Mouse (Mus musculus) cortical plate, adult 2 months (tissue): ENCODE data around the gene Ift88. TPM values are rescaled to one million over a fixed set of nuclear protein-coding genes. Genes with fewer than 3 reads are reported as not detected.

Experiments
- H3K27ac ChIP-seq: fragments of 200-500 bp; 2 replicates; pipeline ENCODE4 v1.5.1; 2012; ENCODE audit warnings: low read length, control low read depth, inconsistent platforms; ENCODE audit not compliant: insufficient read depth
- H3K4me1 ChIP-seq: fragments of 200-500 bp; 2 replicates; pipeline ENCODE4 v1.6.1; 2011; ENCODE audit warnings: low read length; ENCODE audit not compliant: control insufficient read depth, insufficient read depth
- H3K4me3 ChIP-seq: fragments of 200-500 bp; 2 replicates; pipeline ENCODE4 v1.5.1; 2011; ENCODE audit warnings: mild to moderate bottlenecking, low read length, control low read depth; ENCODE audit not compliant: insufficient read depth
- CTCF ChIP-seq: fragments of 200-500 bp; IDR thresholded peaks from 2 replicates; pipeline ENCODE4 v1.5.1; 2011; ENCODE audit warnings: mild to moderate bottlenecking, control low read depth, low read length; ENCODE audit not compliant: insufficient read depth; ENCODE audit errors: extremely low read depth
- POLR2A ChIP-seq: fragments of 200-500 bp; IDR thresholded peaks from 2 replicates; pipeline ENCODE4 v1.6.1; 2011; ENCODE audit warnings: mild to moderate bottlenecking, low read length, control low read depth; ENCODE audit not compliant: insufficient read depth; ENCODE audit errors: extremely low read depth
- polyA plus RNA-seq: library from polyadenylated mRNA; depleted of rRNA; stranded (reverse); fragments of >200 nt; gene quantifications from 2 replicates; pipeline ENCODE4 v1.2.3, GENCODE M21; 2012; rRNA removed

Gene Ift88
- 17.2 and 18.5 TPM in 2 replicates for polyA plus RNA-seq

GRCm38 (mm10) chr14:57423432-57424211, at the start of gene Ift88:
Gene Ift88 (plus strand): TSS chr14:57424062.
- Histone ChIP-seq H3K27ac (peak within 1 kb of the TSS; percentile 93), H3K4me3 (peak within 1 kb of the TSS; percentile 87), H3K4me1 (peaks cover 2% of the 10 kb centered on the region; the same call in 1 of the 2 replicates)
- peak; percentile 89 for TF ChIP-seq POLR2A
- no peak for TF ChIP-seq CTCF

GRCm38 (mm10) chr14:57375205-57375604, 48.7 kb upstream of the Ift88 start:
- Histone ChIP-seq H3K27ac (no peak overlapping the region), H3K4me1 (no peaks in the 10 kb centered on the region), H3K4me3 (no peak overlapping the region)
- TF ChIP-seq POLR2A (no peak), CTCF (no peak)

GRCm38 (mm10) chr14:57376016-57376415, 47.8 kb upstream of the Ift88 start:
- H3K4me3 ChIP-seq, result no peak overlapping the region
- no peak for TF ChIP-seq CTCF
- TF ChIP-seq POLR2A, result no peak
- H3K27ac ChIP-seq, result no peak overlapping the region
- no peaks in the 10 kb centered on the region for H3K4me1 ChIP-seq

- TF ChIP-seq POLR2A, result no peak
- no peak for TF ChIP-seq CTCF
- Histone ChIP-seq H3K27ac (no peak overlapping the region), H3K4me1 (no peaks in the 10 kb centered on the region), H3K4me3 (no peak overlapping the region)
Observed at GRCm38 (mm10) chr14:57376956-57377355, 46.9 kb upstream of the Ift88 start.

- Histone ChIP-seq H3K27ac (no peak overlapping the region), H3K4me1 (no peaks in the 10 kb centered on the region), H3K4me3 (no peak overlapping the region)
- no peak for TF ChIP-seq POLR2A
- TF ChIP-seq CTCF, result no peak
Observed at GRCm38 (mm10) chr14:57377531-57377930, 46.3 kb upstream of the Ift88 start.

GRCm38 (mm10) chr14:57385667-57386066, 38.2 kb upstream of the Ift88 start:
- Histone ChIP-seq H3K27ac (no peak overlapping the region), H3K4me3 (no peak overlapping the region), H3K4me1 (no peaks in the 10 kb centered on the region)
- TF ChIP-seq POLR2A (no peak), CTCF (no peak)

- no peaks in the 10 kb centered on the region for H3K4me1 ChIP-seq
- no peak overlapping the region for H3K4me3 ChIP-seq
- H3K27ac ChIP-seq, result no peak overlapping the region
- TF ChIP-seq POLR2A (no peak), CTCF (no peak)
Observed at GRCm38 (mm10) chr14:57386758-57387561, 36.9 kb upstream of the Ift88 start.

GRCm38 (mm10) chr14:57391621-57392020, 32.2 kb upstream of the Ift88 start:
- no peaks in the 10 kb centered on the region for H3K4me1 ChIP-seq
- no peak for TF ChIP-seq POLR2A
- no peak for TF ChIP-seq CTCF
- no peak overlapping the region for H3K4me3 ChIP-seq
- no peak overlapping the region for H3K27ac ChIP-seq

GRCm38 (mm10) chr14:57392278-57392677, 31.6 kb upstream of the Ift88 start:
- Histone ChIP-seq H3K27ac (no peak overlapping the region), H3K4me1 (no peaks in the 10 kb centered on the region), H3K4me3 (no peak overlapping the region)
- no peak for TF ChIP-seq POLR2A
- no peak for TF ChIP-seq CTCF

- Histone ChIP-seq H3K4me3 (no peak overlapping the region), H3K27ac (no peak overlapping the region), H3K4me1 (no peaks in the 10 kb centered on the region)
- TF ChIP-seq POLR2A, result no peak
- TF ChIP-seq CTCF, result no peak
Observed at GRCm38 (mm10) chr14:57395470-57395869, 28.4 kb upstream of the Ift88 start.

GRCm38 (mm10) chr14:57397221-57397620, 26.6 kb upstream of the Ift88 start:
- Histone ChIP-seq H3K27ac (no peak overlapping the region), H3K4me1 (no peaks in the 10 kb centered on the region), H3K4me3 (no peak overlapping the region; the same call in 1 of the 2 replicates)
- TF ChIP-seq CTCF, result no peak
